Mouse (Mus musculus) cerebellum, adult 2 months (tissue): ENCODE data around the gene Kcnj6.
A peak's percentile ranks its signal among the peaks of the same experiment; 100 is the strongest.

Experiments
- CTCF ChIP-seq: fragments of 200-500 bp; IDR thresholded peaks from 2 replicates; pipeline ENCODE4 v1.5.1; 2011; ENCODE audit warnings: low read depth, mild to moderate bottlenecking, control low read depth, low read length, moderate library complexity, borderline replicate concordance; ENCODE audit not compliant: insufficient read depth
- POLR2A ChIP-seq: fragments of 200-500 bp; IDR thresholded peaks from 2 replicates; pipeline ENCODE4 v1.6.1; 2011; ENCODE audit warnings: low read length, control low read depth, borderline replicate concordance; ENCODE audit not compliant: insufficient read depth

GRCm38 (mm10) chr16:94788165-94788564 lies 209.3 kb downstream of the Kcnj6 start:
- TF ChIP-seq POLR2A (no peak), CTCF (peak; percentile 94)
